Mouse (Mus musculus): ENCODE measurements at regions not wholly inside any gene's neighbourhood (a gene's known extent, or its start where the extent isn't known, plus 50 kb on each side); places are given as distances from the start of the nearest gene placed in this dataset.

DNA sequence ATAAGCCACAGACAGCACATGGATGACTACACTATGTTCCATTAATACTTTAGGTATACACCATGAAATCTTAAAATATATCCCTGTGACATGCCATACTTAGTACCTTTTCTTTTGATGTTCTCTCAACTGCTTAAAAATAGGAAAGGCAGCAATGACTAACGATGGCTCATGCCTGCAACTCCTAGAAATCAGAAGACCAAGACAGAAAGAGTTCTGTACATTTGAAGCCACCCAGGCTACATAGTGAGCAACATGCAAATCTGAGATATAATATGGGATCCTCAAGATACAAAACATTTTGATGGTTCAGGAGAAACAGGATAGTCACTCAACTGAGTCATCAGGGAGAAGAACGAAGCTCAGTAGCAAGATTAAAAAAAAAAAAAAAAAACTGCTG is 412.7 kb upstream of the Tenm4 start:
- TF ChIP-seq CTCF (conservative IDR thresholded peaks at IDR 0.05; ENCODE audit: low read length) = no peak
- no peak for TF ChIP-seq POU5F1 (IDR thresholded peaks at IDR 0.05; ENCODE audit: borderline replicate concordance, low read length)

Measured in E14TG2a.4 (cell line).